Mouse (Mus musculus) heart, postnatal 25 days (tissue): Measurements from ENCODE around the gene 2010111I01Rik. TPM values are rescaled to one million over a fixed set of nuclear protein-coding genes. Genes with fewer than 3 reads are reported as not detected.
"Not testable (repeated sequence)": the region's sequence is repeated elsewhere in the genome, so short reads cannot be mapped to it uniquely, and the experiment has no call there.

Experiments
- DNase-seq: peaks from one replicate; pipeline ENCODE4 v3.0.0; 2022; ENCODE audit warnings: low spot score
- intact Hi-C: fragments of 180-260 bp; cut with DNase I; formaldehyde crosslinking; loops from one replicate; pipeline ENCODE4 v1.15.1; 2025
- total RNA-seq, 2 experiments: library from RNA; stranded (reverse); gene quantifications; 2 replicates each; pipeline ENCODE4 v1.2.3; 2021

The 2010111I01Rik gene
- total RNA-seq: 100 to 1,000 TPM; 109 to 112 TPM

- peak; percentile 88 for DNase-seq
- intact Hi-C loops: no loop called here
Measured at GRCm38 (mm10) chr13:62964640-62965311, at the start of gene 2010111I01Rik. Gene 2010111I01Rik (plus strand): TSS chr13:62964893.

- no peak for DNase-seq
- intact Hi-C loops: no loop called here
Measured at GRCm38 (mm10) chr13:62916675-62917074, 48.0 kb upstream of the 2010111I01Rik start.

DNA sequence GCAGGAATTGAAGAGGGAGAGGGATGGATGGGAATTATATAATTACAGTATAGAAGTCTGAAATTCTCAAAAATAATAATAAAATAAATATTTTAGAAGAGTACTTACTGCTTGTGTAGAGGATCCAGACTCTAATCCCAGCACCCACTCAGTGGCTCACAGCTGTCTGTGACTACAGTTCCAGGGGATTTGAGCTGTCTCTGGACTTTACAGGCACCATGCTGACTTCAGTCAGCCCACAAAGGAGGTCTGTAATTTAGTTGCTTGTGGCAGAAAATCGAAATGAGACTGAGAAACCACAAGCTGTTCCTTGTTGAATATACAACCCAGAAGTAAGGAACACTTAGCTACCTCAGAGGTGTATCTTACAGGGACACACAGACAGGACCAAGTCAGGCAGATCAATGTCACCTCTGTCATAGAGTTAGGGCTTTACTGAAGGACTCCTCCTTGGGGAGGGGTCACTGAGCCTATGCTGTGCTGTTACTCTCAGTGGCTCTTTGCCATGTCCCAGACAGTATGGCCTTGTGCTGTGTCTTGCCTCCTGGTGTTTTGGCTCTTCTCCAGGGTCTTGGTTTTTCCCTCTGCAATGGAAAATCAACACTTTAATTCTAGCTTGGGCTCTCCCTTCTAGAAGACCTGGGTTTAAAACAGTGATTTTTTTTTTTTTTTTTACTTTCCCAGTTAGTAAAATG lies 47.1 kb upstream of the 2010111I01Rik start:
- intact Hi-C loops: no loop called here
- DNase-seq: no peak

GRCm38 (mm10) chr13:62919647-62920341 lies 44.9 kb upstream of the 2010111I01Rik start:
- intact Hi-C loops: loop anchor here (1.0 kb wide), 1 partner anchor 437 kb away; no protein-coding TSS in a partner anchor
- no peak for DNase-seq

GRCm38 (mm10) chr13:62922645-62923044 lies 42.0 kb upstream of the 2010111I01Rik start:
- DNase-seq: no peak
- intact Hi-C loops: loop anchor here (1.0 kb wide), 1 partner anchor 411 kb away; no protein-coding TSS in a partner anchor

- no peak for DNase-seq
- intact Hi-C loops: no loop called here
Measured at GRCm38 (mm10) chr13:62923182-62923581, 41.5 kb upstream of the 2010111I01Rik start.

- intact Hi-C loops: loop anchor here (2.0 to 5.0 kb wide), 3 partner anchors 121 to 404 kb away; no protein-coding TSS in a partner anchor
- DNase-seq: no peak
Measured at GRCm38 (mm10) chr13:62926479-62926878, 38.2 kb upstream of the 2010111I01Rik start.

- DNase-seq: no peak
- intact Hi-C loops: loop anchor here (2.0 to 5.0 kb wide), 3 partner anchors 120 to 403 kb away; no protein-coding TSS in a partner anchor
Measured at GRCm38 (mm10) chr13:62927470-62927869, 37.2 kb upstream of the 2010111I01Rik start.

DNA sequence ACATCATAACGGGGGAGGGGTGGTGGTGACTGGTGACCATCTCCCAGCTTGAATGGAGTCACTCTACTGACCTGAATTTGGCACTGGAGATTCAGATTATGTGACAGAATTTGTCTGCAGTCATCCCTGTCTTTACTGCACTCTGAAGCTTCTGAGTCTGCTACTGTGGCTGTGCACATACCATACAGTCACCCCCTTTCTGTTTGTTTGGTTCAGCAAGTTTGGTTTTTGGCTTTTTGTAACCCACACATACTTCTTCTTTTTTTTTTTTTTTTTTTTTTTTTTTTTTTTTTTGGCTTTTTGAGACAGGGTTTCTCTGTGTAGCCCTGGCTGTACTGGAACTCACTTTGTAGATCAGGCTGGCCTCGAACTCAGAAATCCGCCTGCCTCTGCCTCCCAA lies 35.5 kb upstream of the 2010111I01Rik start:
- intact Hi-C loops: loop anchor here (5.0 kb wide), 2 partner anchors 118 to 298 kb away; no protein-coding TSS in a partner anchor
- DNase-seq: not testable (repeated sequence)

DNA sequence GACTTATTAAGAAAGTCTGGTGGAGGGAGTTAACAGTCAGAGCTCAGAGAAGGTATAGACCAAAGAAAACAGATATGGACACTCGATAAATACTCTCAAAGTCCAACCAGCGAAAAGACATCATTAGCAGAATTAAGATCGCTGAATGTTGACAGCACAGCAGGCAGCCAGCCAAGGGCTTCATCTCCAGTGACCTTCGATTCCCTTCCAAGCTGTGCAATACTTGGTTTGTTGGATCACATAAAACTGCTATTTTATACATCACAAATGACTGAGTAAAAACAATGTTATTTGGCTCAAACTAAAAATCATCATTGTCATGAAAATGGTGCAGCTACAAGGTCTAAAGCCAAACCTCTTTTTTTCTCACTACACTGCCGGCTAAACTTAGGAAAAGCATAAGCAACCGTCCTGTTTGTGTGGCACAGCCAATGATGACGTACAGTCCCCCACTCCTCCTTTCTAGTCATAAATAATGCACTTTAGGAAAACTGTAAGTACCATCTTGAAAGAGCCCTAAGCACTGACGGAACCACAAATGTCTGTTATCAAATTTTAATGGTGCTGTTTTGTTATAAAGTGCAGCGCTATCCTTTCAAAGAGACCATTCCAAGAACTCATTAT lies 34.8 kb upstream of the 2010111I01Rik start:
- no peak for DNase-seq
- intact Hi-C loops: loop anchor here (5.0 kb wide), 2 partner anchors 117 to 297 kb away; no protein-coding TSS in a partner anchor

DNA sequence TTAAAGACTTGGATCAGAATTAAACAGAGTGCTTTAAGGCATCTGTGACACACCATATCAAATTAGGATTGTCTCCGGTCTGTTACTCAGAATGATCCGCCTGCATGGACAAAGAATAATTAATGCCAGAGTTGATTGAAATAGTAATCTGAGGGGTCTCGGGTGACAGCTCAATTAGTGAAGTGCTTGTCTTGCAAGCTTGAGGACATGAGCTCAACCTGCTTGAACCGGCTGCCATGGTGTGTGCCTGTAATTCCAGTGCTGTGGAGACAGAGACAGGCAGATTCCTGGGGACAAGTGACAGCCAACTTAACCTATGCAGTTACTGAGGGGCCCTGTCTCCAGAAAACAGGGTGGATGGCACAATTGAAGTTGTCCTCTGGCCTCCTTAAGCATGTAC lies 32.2 kb upstream of the 2010111I01Rik start:
- DNase-seq: no peak
- intact Hi-C loops: no loop called here

DNA sequence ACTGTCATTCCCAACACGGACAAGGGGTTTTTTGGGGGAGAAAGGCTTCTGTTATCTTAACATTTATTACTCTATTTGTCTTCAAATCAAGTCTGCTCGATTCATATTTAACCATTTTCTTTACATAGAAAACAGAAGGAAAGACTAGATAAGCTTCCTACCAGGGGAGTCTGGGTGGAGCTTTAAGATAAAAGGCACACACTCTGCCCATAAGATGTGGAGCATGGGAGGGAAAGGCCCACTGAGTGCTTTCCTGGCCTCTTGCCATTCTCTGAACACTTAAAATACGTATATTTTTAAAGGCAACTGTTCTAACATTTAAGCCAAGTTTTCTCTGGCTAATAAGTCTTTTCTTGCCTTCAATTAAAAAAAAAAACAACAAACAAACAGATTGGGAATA lies 25.3 kb upstream of the 2010111I01Rik start:
- intact Hi-C loops: no loop called here
- DNase-seq: no peak

GRCm38 (mm10) chr13:62939797-62940196 lies 24.9 kb upstream of the 2010111I01Rik start:
- no peak for DNase-seq
- intact Hi-C loops: no loop called here

DNA sequence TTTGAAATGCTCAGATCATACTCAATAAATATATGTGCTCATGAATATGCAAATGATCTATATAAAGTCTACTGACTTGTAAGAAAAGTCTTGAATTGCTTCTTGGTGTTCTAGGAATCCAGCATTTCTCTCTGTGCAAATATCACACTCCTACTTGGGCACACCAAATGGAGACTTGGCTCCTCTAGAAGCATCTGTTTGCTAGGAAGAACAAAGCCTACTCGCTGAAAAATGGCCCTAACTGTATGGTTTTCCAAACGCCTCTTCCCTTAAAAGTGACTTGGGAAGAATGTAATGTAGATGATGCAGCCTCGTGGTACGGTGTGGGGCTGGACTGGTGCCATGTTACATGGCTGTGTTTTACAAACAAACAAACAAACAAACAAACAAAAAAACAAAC lies 24.0 kb upstream of the 2010111I01Rik start:
- intact Hi-C loops: no loop called here
- DNase-seq: no peak

- DNase-seq: no peak
- intact Hi-C loops: no loop called here
Measured at GRCm38 (mm10) chr13:62941341-62942005, 23.2 kb upstream of the 2010111I01Rik start.

- intact Hi-C loops: no loop called here
- DNase-seq: no peak
Measured at GRCm38 (mm10) chr13:62943274-62943830, 21.3 kb upstream of the 2010111I01Rik start.

DNA sequence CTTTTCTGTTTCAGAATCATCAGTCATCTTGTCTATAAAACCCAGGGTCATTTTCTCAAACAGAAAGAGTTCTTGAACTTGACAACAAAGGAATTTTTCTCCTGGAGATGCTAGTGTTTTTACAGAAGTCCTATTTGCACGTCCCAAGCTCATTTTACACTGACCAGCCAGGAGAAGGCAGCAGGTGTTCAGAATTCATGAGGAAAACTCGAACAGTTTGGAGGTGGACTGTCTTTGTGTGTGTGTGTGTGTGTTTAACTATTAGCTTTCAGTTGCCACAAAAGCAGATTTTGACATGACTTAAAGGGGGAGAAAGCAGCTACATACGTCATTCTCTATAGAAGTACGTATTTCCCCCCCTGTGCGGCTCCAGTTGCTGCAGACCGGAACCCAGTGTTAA lies 20.6 kb upstream of the 2010111I01Rik start:
- DNase-seq: no peak
- intact Hi-C loops: no loop called here

- no peak for DNase-seq
- intact Hi-C loops: loop anchor here (5.0 kb wide), 1 partner anchor 48 kb away; no protein-coding TSS in a partner anchor
Measured at GRCm38 (mm10) chr13:62949560-62950188, 15.0 kb upstream of the 2010111I01Rik start.

DNA sequence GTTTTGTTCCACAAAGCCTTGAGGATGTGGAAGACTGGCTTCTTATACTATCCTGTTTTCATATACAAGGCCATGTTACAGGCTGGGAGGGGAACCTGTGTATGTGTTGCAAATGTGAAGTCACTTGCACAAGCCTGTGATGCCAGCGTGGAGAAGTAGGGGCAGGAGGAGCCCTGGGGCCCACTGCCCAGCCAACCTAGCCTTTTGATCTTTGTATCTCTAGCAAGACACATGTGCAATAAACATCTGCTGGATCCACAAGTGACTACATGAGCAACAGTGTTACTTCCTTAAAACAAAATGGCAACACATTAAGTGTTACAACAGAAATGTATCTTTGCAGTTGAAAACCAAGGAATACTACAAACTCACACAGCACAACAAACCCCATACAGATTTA lies 13.1 kb upstream of the 2010111I01Rik start:
- intact Hi-C loops: loop anchor here (5.0 kb wide), 1 partner anchor 46 kb away; no protein-coding TSS in a partner anchor
- no peak for DNase-seq
